Mouse (Mus musculus) C2C12 (cell line): ENCODE data around the gene Atcay. TPM values are rescaled to one million over a fixed set of nuclear protein-coding genes. Genes with fewer than 3 reads are reported as not detected.
A peak's percentile ranks its signal among the peaks of the same experiment; 100 is the strongest.

Experiments
- H3K27me3 ChIP-seq: one replicate; pipeline ENCODE4 v1.6.1; 2011; ENCODE audit not compliant: control insufficient read depth, insufficient read depth, insufficient read length
- H3K36me3 ChIP-seq: one replicate; pipeline ENCODE4 v1.6.1; 2011; ENCODE audit not compliant: control insufficient read depth, insufficient read depth
- H3K4me3 ChIP-seq: one replicate; pipeline ENCODE4 v1.5.1; 2011; ENCODE audit warnings: mild to moderate bottlenecking, control low read depth; ENCODE audit not compliant: poor library complexity, insufficient read depth, severe bottlenecking
- H3K79me2 ChIP-seq: one replicate; pipeline ENCODE4 v1.6.1; 2011; ENCODE audit not compliant: control insufficient read depth, insufficient read depth
- H3K79me3 ChIP-seq: one replicate; pipeline ENCODE4 v1.6.1; 2011; ENCODE audit warnings: low read depth, control low read depth
- H3ac ChIP-seq: one replicate; pipeline ENCODE3; 2011; ENCODE audit warnings: low read depth; ENCODE audit not compliant: control insufficient read depth, insufficient read length
- CEBPB ChIP-seq: IDR thresholded peaks from one replicate; pipeline ENCODE4 v1.6.1; 2011; ENCODE audit warnings: low read depth, mild to moderate bottlenecking, control low read depth, moderate library complexity
- CTCF ChIP-seq: IDR thresholded peaks from one replicate; pipeline ENCODE4 v1.5.1; 2011; ENCODE audit not compliant: control insufficient read depth, insufficient read depth, insufficient read length
- FOSL1 ChIP-seq: IDR thresholded peaks from one replicate; pipeline ENCODE4 v1.8.0; 2011; ENCODE audit warnings: mild to moderate bottlenecking, low read length; ENCODE audit not compliant: poor library complexity, insufficient read depth, severe bottlenecking
- MAX ChIP-seq: IDR thresholded peaks from one replicate; pipeline ENCODE4 v1.6.1; 2011; ENCODE audit warnings: mild to moderate bottlenecking, control low read depth
- MYOD1 ChIP-seq: IDR thresholded peaks from one replicate; pipeline ENCODE4 v1.6.1; 2011; ENCODE audit warnings: low read depth; ENCODE audit not compliant: control insufficient read depth, insufficient read length
- MYOG ChIP-seq: IDR thresholded peaks from one replicate; pipeline ENCODE4 v1.6.1; 2011; ENCODE audit not compliant: control insufficient read depth, insufficient read length; ENCODE audit errors: extremely low read depth
- USF1 ChIP-seq: IDR thresholded peaks from one replicate; pipeline ENCODE4 v1.6.1; 2011; ENCODE audit warnings: low read depth, mild to moderate bottlenecking, control low read depth, moderate library complexity
- long read RNA-seq, 2 experiments: library from polyadenylated mRNA; unstranded; transcript quantifications; one replicate each; pipeline ENCODE4 v2.0.0; 2019 to 2020
- polyA plus RNA-seq: library from polyadenylated mRNA; unstranded; fragments of >200 nt; fragmentation: generic; extraction: Trizol; gene quantifications from one replicate; pipeline ENCODE4 v1.2.1, GENCODE M21; 2012; ENCODE audit warnings: missing spikeins

The Atcay gene
- polyA plus RNA-seq, result 0.26 TPM
- long read RNA-seq, experiment 1, result 0 reads
- long read RNA-seq, experiment 2, result 0 reads

DNA sequence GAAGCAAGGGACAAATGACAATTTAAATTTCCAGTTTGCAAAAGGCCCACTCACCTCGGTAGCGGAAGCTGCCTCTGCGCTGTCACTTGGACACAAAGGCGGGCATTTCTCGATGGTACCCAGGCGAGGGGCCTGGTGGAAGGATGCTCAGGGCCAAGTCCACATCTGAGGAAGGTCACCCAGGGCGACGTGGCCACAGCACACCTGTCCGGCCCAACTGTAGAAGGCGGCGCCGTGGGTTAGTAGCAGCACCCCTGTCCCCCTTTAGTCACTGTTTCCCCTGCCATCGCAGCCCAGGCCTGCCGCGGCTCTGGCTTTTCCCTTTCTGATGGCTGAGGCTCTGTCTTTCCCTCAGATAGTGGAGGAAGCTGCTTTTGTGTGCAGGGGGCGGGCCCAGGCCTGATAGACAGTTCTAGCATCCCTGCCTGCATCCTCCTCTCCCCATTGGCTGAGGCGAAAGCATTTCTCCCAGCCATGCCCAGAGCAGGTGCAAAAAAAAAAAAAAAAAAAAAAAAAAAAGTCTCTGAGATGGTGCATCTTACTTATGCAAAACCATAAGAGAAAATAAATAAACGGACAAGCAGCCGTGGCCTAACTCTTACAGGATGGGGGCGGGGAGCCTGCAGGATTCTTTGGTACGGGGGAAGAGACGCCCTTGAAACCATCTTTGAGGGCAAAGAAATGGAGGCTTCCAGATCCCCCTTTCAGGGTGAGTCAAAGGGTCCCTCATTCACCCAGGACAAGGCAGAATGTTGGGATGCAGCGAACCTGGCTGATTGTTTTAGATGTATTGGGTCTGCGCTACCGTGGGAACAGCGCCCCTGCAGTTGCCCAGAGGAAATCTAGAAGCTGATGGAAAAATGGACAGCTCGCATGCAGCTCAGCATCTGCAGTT is at the start of gene Atcay:
Gene Atcay (minus strand): TSS at position 396 of the 895 bp plus-strand sequence.
- Histone ChIP-seq H3K79me2 (no peaks in the 10 kb centered on the region), H3K4me3 (no peak within 1 kb of the TSS), H3K79me3 (no peaks in the 10 kb centered on the region), H3K27me3 (no peaks in the 10 kb centered on the region), H3ac (no peak within 1 kb of the TSS), H3K36me3 (no peaks in the 10 kb centered on the region)
- TF ChIP-seq USF1 (no peak), FOSL1 (no peak), MAX (no peak), MYOG (no peak), CEBPB (no peak), CTCF (no peak), MYOD1 (no peak)

GRCm38 (mm10) chr10:81279496-81279895 is 48.9 kb upstream of the Atcay start:
- TF ChIP-seq MYOD1 (no peak), FOSL1 (no peak), CTCF (no peak), MAX (no peak), MYOG (no peak), USF1 (no peak), CEBPB (no peak)
- Histone ChIP-seq H3K36me3 (no peaks in the 10 kb centered on the region), H3K27me3 (peaks cover 18% of the 10 kb centered on the region), H3K79me3 (no peaks in the 10 kb centered on the region), H3ac (no peak overlapping the region), H3K79me2 (no peaks in the 10 kb centered on the region), H3K4me3 (no peak overlapping the region)

- H3K79me3 ChIP-seq, result no peaks in the 10 kb centered on the region
- no peaks in the 10 kb centered on the region for H3K79me2 ChIP-seq
- H3K4me3 ChIP-seq, result no peak overlapping the region
- no peak for TF ChIP-seq USF1
- no peak for TF ChIP-seq CEBPB
- TF ChIP-seq MAX, result no peak
- no peak for TF ChIP-seq FOSL1
- TF ChIP-seq MYOG, result no peak
- no peak for TF ChIP-seq MYOD1
- no peaks in the 10 kb centered on the region for H3K27me3 ChIP-seq
- H3ac ChIP-seq, result no peak overlapping the region
- no peaks in the 10 kb centered on the region for H3K36me3 ChIP-seq
Measured at GRCm38 (mm10) chr10:81277676-81278075, 47.0 kb upstream of the Atcay start.

DNA sequence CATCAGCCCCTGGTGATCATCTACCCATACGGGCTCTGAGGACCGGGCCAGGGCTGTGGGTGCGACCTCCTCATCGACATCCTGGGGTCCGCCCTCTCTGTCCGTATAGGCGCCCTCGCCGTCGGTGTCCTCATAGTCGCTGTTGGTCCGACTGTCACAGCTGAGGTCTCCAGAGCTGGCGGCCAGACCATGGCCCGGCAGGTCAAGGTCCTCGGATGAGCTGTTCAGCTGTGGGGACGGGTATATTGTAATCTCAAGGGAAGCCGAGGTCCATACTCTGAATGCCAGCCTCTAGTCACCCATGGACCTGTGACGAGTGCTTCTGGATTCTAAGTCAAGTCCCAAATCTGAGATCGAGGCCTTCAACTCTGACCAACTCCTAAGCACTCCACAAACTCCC is 43.2 kb upstream of the Atcay start:
- no peak for TF ChIP-seq MAX
- peaks cover 11% of the 10 kb centered on the region for H3K36me3 ChIP-seq
- no peak overlapping the region for H3ac ChIP-seq
- H3K79me2 ChIP-seq, result peaks cover 9% of the 10 kb centered on the region
- peaks cover 4% of the 10 kb centered on the region for H3K79me3 ChIP-seq
- H3K27me3 ChIP-seq, result no peaks in the 10 kb centered on the region
- no peak overlapping the region for H3K4me3 ChIP-seq

DNA sequence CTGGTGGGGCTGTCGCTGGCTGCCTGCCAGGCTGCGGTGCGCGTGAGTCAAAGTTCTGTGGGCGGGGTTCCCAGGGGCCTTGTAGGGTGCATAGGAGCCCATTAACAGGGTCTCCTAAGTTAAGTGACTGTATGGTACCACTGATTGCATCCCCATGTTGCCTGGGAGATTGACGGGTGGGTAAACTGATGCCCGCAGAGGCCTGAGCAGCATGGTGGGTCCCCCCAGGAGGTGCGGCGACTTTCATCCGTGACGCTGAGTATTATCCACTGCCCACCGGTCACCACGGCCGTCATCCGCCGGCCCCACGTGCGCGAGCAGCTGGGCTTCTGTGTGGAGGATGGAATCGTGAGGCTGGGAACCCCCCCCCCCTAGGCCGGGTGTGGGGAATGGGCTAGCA is 41.7 kb upstream of the Atcay start:
- Histone ChIP-seq H3ac (no peak overlapping the region), H3K27me3 (no peaks in the 10 kb centered on the region), H3K36me3 (peaks cover 11% of the 10 kb centered on the region), H3K4me3 (no peak overlapping the region), H3K79me3 (peaks cover 4% of the 10 kb centered on the region), H3K79me2 (peaks cover 19% of the 10 kb centered on the region)
- no peak for TF ChIP-seq MYOG
- TF ChIP-seq MAX, result no peak

DNA sequence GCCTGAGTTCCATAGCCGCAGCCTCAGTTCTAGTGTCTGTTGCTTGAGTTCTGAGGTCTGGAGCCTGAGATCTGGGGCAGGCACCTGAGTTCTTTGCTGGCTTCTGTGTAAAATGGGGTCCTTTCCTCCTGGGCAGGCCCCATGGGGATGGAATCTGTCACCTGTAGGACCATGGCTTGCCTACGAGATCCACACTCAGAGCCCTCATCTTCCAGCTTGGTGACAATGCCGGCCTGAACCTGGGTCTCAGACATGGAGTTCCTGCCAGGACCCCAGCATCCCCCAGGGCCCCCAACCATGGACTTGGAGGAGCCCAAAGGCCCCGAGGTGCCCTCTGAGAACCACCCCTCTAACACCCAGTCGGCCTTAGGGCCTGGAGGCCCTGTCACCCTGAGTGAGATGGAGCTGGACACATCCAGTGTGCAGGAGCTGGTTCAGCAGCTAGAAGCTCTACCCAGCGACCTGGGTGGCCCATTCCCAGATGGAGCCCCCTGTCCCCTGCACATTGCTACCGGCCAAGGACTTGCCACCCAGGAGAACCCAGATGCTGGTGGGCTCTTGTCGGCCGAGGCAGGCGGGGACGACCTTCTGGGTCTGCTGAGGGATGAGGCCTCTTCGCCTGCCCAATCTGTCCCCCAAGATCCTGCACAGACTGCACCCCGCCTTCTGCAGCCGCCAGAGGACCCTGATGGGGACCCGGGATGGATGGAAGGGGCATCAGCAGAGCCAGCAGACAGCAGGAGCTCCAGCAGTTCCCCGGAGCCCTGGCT is 38.2 kb upstream of the Atcay start:
- TF ChIP-seq MYOD1 (no peak), MYOG (no peak)
- Histone ChIP-seq H3K79me3 (peaks cover 13% of the 10 kb centered on the region), H3K27me3 (no peaks in the 10 kb centered on the region), H3K36me3 (peaks cover 24% of the 10 kb centered on the region), H3K79me2 (peaks cover 41% of the 10 kb centered on the region), H3K4me3 (peak overlapping the region; percentile 75), H3ac (peak overlapping the region; percentile 99)
